Mouse (Mus musculus) MEL (cell line): ENCODE data around the gene Atoh8. TPM values are rescaled to one million over a fixed set of nuclear protein-coding genes. Genes with fewer than 3 reads are reported as not detected.

Experiments
- DNase-seq: peaks from one replicate; pipeline ENCODE4 v3.0.0; 2011; ENCODE audit warnings: low read depth, low spot score
- H3K27ac ChIP-seq: 2 replicates; pipeline ENCODE4 v1.5.1; 2012; ENCODE audit warnings: low read depth, mild to moderate bottlenecking, control low read depth, low read length, moderate library complexity; ENCODE audit not compliant: control insufficient read depth
- H3K27me3 ChIP-seq, 2 experiments: fragments of 150-350 bp in 1 of 2; sonication (generic) in 1 of 2; 2 replicates each; pipeline ENCODE4 v1.6.1; 2012; ENCODE audit warnings: low read length in 2 of 2, mild to moderate bottlenecking in 2 of 2, improper control_type of control experiment in 1 of 2, moderate library complexity in 1 of 2; ENCODE audit not compliant: insufficient read depth in 2 of 2, control insufficient read depth in 1 of 2
- H3K36me3 ChIP-seq, 2 experiments: 2 replicates each; pipeline ENCODE4 v1.6.1; 2012 to 2014; ENCODE audit warnings: low read length in 2 of 2, improper control_type of control experiment in 1 of 2, inconsistent platforms in 1 of 2, mild to moderate bottlenecking in 1 of 2; ENCODE audit not compliant: insufficient read depth in 2 of 2, control insufficient read depth in 1 of 2
- H3K4me1 ChIP-seq, 2 experiments: fragments of 150-350 bp in 1 of 2; sonication (generic) in 1 of 2; 2 replicates each; pipeline ENCODE4 v1.6.1; 2012; ENCODE audit warnings: low read length in 2 of 2, improper control_type of control experiment in 1 of 2, mild to moderate bottlenecking in 1 of 2; ENCODE audit not compliant: insufficient read depth in 2 of 2, control insufficient read depth in 1 of 2
- H3K4me3 ChIP-seq, 2 experiments: fragments of 150-350 bp in 1 of 2; sonication (generic) in 1 of 2; 2 replicates each; pipeline ENCODE4 v1.5.1; 2012; ENCODE audit warnings: low read depth in 2 of 2, low read length in 2 of 2, mild to moderate bottlenecking in 2 of 2, moderate library complexity in 2 of 2, control low read depth in 1 of 2, improper control_type of control experiment in 1 of 2; ENCODE audit not compliant: control insufficient read depth in 1 of 2, insufficient read depth in 1 of 2
- H3K79me2 ChIP-seq: 2 replicates; pipeline ENCODE4 v1.6.1; 2012; ENCODE audit warnings: mild to moderate bottlenecking, low read length, moderate library complexity; ENCODE audit not compliant: control insufficient read depth, poor library complexity, insufficient read depth
- H3K9ac ChIP-seq: 2 replicates; pipeline ENCODE4 v1.6.1; 2012; ENCODE audit warnings: low read depth, mild to moderate bottlenecking, control low read depth, low read length, moderate library complexity; ENCODE audit not compliant: control insufficient read depth, poor library complexity, severe bottlenecking
- H3K9me3 ChIP-seq: fragments of 150-350 bp; sonication (generic); replicated peaks from 2 replicates; pipeline ENCODE4 v1.6.1; 2012; ENCODE audit warnings: mild to moderate bottlenecking, low read length, improper control_type of control experiment, moderate library complexity; ENCODE audit not compliant: insufficient read depth
- BHLHE40 ChIP-seq: IDR thresholded peaks from 2 replicates; pipeline ENCODE4 v1.6.1; 2012; ENCODE audit warnings: low read depth, mild to moderate bottlenecking, inconsistent platforms, low read length, improper control_type of control experiment, borderline replicate concordance
- CHD1 ChIP-seq: IDR thresholded peaks from 2 replicates; pipeline ENCODE4 v1.6.1; 2012; ENCODE audit warnings: low read depth, mild to moderate bottlenecking, inconsistent platforms, low read length, improper control_type of control experiment
- CHD2 ChIP-seq: IDR thresholded peaks from 2 replicates; pipeline ENCODE4 v1.6.1; 2011; ENCODE audit warnings: low read length, improper control_type of control experiment
- E2F4 ChIP-seq: IDR thresholded peaks from 2 replicates; pipeline ENCODE4 v1.6.1; 2011; ENCODE audit warnings: low read depth, low read length, improper control_type of control experiment, borderline replicate concordance
- EP300 ChIP-seq, 2 experiments: IDR thresholded peaks; 2 replicates each; pipeline ENCODE4 v1.6.1; 2011; ENCODE audit warnings: improper control_type of control experiment in 2 of 2, low read length in 2 of 2, low read depth in 1 of 2, mild to moderate bottlenecking in 1 of 2
- GABPA ChIP-seq: IDR thresholded peaks from 2 replicates; pipeline ENCODE4 v1.6.1; 2012; ENCODE audit warnings: low read depth, mild to moderate bottlenecking, inconsistent platforms, low read length, improper control_type of control experiment, moderate library complexity
- GATA1 ChIP-seq: IDR thresholded peaks from 2 replicates; pipeline ENCODE4 v1.6.1; 2011; ENCODE audit warnings: low read depth, low read length, improper control_type of control experiment
- HCFC1 ChIP-seq: IDR thresholded peaks from 2 replicates; pipeline ENCODE4 v1.6.1; 2012; ENCODE audit warnings: low read depth, mild to moderate bottlenecking, inconsistent platforms, low read length, improper control_type of control experiment, moderate library complexity
- MEF2A ChIP-seq: IDR thresholded peaks from 2 replicates; pipeline ENCODE4 v1.6.1; 2014; ENCODE audit warnings: low read depth, mild to moderate bottlenecking, inconsistent platforms, low read length, improper control_type of control experiment; ENCODE audit not compliant: poor library complexity, insufficient replicate concordance, severe bottlenecking; ENCODE audit errors: extremely low read depth
- MXI1 ChIP-seq: IDR thresholded peaks from 2 replicates; pipeline ENCODE4 v1.6.1; 2011; ENCODE audit warnings: mild to moderate bottlenecking, low read depth, low read length, improper control_type of control experiment
- MYC ChIP-seq: IDR thresholded peaks from 2 replicates; pipeline ENCODE4 v1.6.1; 2011; ENCODE audit warnings: low read depth, mild to moderate bottlenecking, low read length, improper control_type of control experiment, moderate library complexity
- NELFE ChIP-seq: IDR thresholded peaks from 2 replicates; pipeline ENCODE4 v1.6.1; 2011; ENCODE audit warnings: low read depth, low read length, improper control_type of control experiment
- NRF1 ChIP-seq: IDR thresholded peaks from 2 replicates; pipeline ENCODE4 v1.6.1; 2014; ENCODE audit warnings: low read depth, mild to moderate bottlenecking, inconsistent platforms, low read length, improper control_type of control experiment, moderate library complexity; ENCODE audit not compliant: poor library complexity, insufficient read depth, severe bottlenecking
- POLR2AphosphoS2 ChIP-seq: IDR thresholded peaks from 2 replicates; pipeline ENCODE4 v1.6.1; 2011; ENCODE audit warnings: low read length, improper control_type of control experiment
- SIN3A ChIP-seq: IDR thresholded peaks from 2 replicates; pipeline ENCODE4 v1.6.1; 2012; ENCODE audit warnings: low read length, improper control_type of control experiment, inconsistent platforms
- SMC3 ChIP-seq: IDR thresholded peaks from 2 replicates; pipeline ENCODE4 v1.6.1; 2011; ENCODE audit warnings: low read depth, low read length, improper control_type of control experiment
- TAL1 ChIP-seq: IDR thresholded peaks from 2 replicates; pipeline ENCODE4 v1.6.1; 2012; ENCODE audit warnings: mild to moderate bottlenecking, inconsistent platforms, low read length, moderate library complexity, mixed read lengths
- TCF12 ChIP-seq: IDR thresholded peaks from 2 replicates; pipeline ENCODE4 v1.6.1; 2014; ENCODE audit warnings: low read depth, mild to moderate bottlenecking, inconsistent platforms, low read length, improper control_type of control experiment, moderate library complexity
- UBTF ChIP-seq: IDR thresholded peaks from 2 replicates; pipeline ENCODE4 v1.6.1; 2012; ENCODE audit warnings: low read depth, mild to moderate bottlenecking, inconsistent platforms, low read length, improper control_type of control experiment, moderate library complexity, borderline replicate concordance; ENCODE audit not compliant: insufficient read depth
- USF1 ChIP-seq: IDR thresholded peaks from 2 replicates; pipeline ENCODE4 v1.6.1; 2014; ENCODE audit warnings: low read depth, mild to moderate bottlenecking, inconsistent platforms, low read length, improper control_type of control experiment, moderate library complexity
- ZKSCAN1 ChIP-seq: IDR thresholded peaks from 2 replicates; pipeline ENCODE4 v1.6.1; 2012; ENCODE audit warnings: low read depth, mild to moderate bottlenecking, inconsistent platforms, low read length, improper control_type of control experiment, moderate library complexity
- ZNF384 ChIP-seq: IDR thresholded peaks from 2 replicates; pipeline ENCODE4 v1.6.1; 2012; ENCODE audit warnings: low read depth, mild to moderate bottlenecking, inconsistent platforms, low read length, improper control_type of control experiment
- polyA plus RNA-seq, 2 experiments: library from polyadenylated mRNA; stranded (reverse) in 1 of 2; unstranded in 1 of 2; fragments of >175 nt in 1 of 2; fragments of >200 nt in 1 of 2; gene quantifications; 2 replicates each; pipeline versions ENCODE4 v1.2.1 to v1.2.4; 2012; ENCODE audit warnings: low replicate concordance in 2 of 2, low read depth in 1 of 2; ENCODE audit not compliant: insufficient read length in 2 of 2, insufficient read depth in 1 of 2, missing spikeins in 1 of 2
- total RNA-seq: library from RNA; depleted of rRNA; stranded (reverse); fragments of 300-350 nt; gene quantifications from 2 replicates; pipeline ENCODE4 v1.2.3, GENCODE M21; 2012

Gene Atoh8
- total and polyA plus RNA-seq, 3 experiments, result not detected

GRCm38 (mm10) chr6:72242532-72243320 lies 7.3 kb upstream of the Atoh8 start (continued):
- TF ChIP-seq BHLHE40, result no peak

GRCm38 (mm10) chr6:72241843-72242154 lies 6.4 kb upstream of the Atoh8 start:
- Histone ChIP-seq H3K4me1 (no peaks in the 10 kb centered on the region), H3K36me3 (no peaks in the 10 kb centered on the region), H3K4me3 (no peak overlapping the region), H3K9ac (no peak overlapping the region), H3K9me3 (no peaks in the 10 kb centered on the region), H3K79me2 (no peaks in the 10 kb centered on the region), H3K27ac (no peak overlapping the region), H3K27me3 (peaks cover 15 to 16% of the 10 kb centered on the region in 2 experiments)
- no peak for DNase-seq
- TF ChIP-seq BHLHE40 (no peak), GABPA (no peak), UBTF (no peak), NELFE (no peak), GATA1 (no peak), CHD2 (no peak)

- Histone ChIP-seq H3K9me3 (no peaks in the 10 kb centered on the region), H3K27ac (no peak overlapping the region), H3K4me1 (no peaks in the 10 kb centered on the region), H3K36me3 (no peaks in the 10 kb centered on the region), H3K4me3 (no peak overlapping the region), H3K79me2 (no peaks in the 10 kb centered on the region), H3K27me3 (peaks cover 15 to 16% of the 10 kb centered on the region in 2 experiments), H3K9ac (no peak overlapping the region)
- no peak for TF ChIP-seq MYC
- TF ChIP-seq NELFE, result no peak
- no peak for TF ChIP-seq MEF2A
- TF ChIP-seq USF1, result no peak
- no peak for TF ChIP-seq CHD2
- TF ChIP-seq ZKSCAN1, result no peak
- no peak for TF ChIP-seq CHD1
- no peak for TF ChIP-seq MXI1
- no peak for TF ChIP-seq E2F4
- no peak for TF ChIP-seq NRF1
- TF ChIP-seq ZNF384, result no peak
- TF ChIP-seq SIN3A, result no peak
- no peak for TF ChIP-seq TAL1
- TF ChIP-seq POLR2AphosphoS2, result no peak
- TF ChIP-seq TCF12, result no peak
- TF ChIP-seq HCFC1, result no peak
- no peak for TF ChIP-seq EP300 (IDR thresholded peaks at IDR 0.05; ENCODE audit: low read depth in 1 of 2, low read length in 2 of 2)
- TF ChIP-seq SMC3, result no peak
- no peak for DNase-seq
These were observed 5.9 kb upstream of the Atoh8 start for GRCm38 (mm10) chr6:72241133-72241842.
